Mouse (Mus musculus) kidney, postnatal 0 days (tissue): ENCODE results near the gene Sgms1. TPM values are rescaled to one million over a fixed set of nuclear protein-coding genes. Genes with fewer than 3 reads are reported as not detected.
A peak's percentile ranks its signal among the peaks of the same experiment; 100 is the strongest.

Source experiments
- ATAC-seq: fragments of 200-750 bp; cut with Nextera tagmentation; replicated peaks from 2 replicates; pipeline ENCODE4 v1.8.0; 2017; ENCODE audit warnings: low read depth, moderate number of reproducible peaks, moderate TSS enrichment, moderate library complexity; ENCODE audit not compliant: low FRiP score
- DNase-seq: peaks from one replicate; pipeline ENCODE4 v3.0.0-alpha.2; 2016; ENCODE audit warnings: low spot score
- H3K27ac ChIP-seq: fragments of 300-500 bp; sonication (generic); 2 replicates; pipeline ENCODE4 v1.5.1; 2014; ENCODE audit warnings: mild to moderate bottlenecking
- H3K27me3 ChIP-seq: fragments of 300-500 bp; sonication (generic); 2 replicates; pipeline ENCODE4 v1.6.1; 2014; ENCODE audit warnings: low read length, mixed read lengths; ENCODE audit not compliant: insufficient read depth
- H3K36me3 ChIP-seq: fragments of 300-500 bp; sonication (generic); 2 replicates; pipeline ENCODE4 v1.6.1; 2014; ENCODE audit warnings: low read length, mixed read lengths; ENCODE audit not compliant: insufficient read depth
- H3K4me1 ChIP-seq: fragments of 300-500 bp; sonication (generic); replicated peaks from 2 replicates; pipeline ENCODE4 v1.6.1; 2014; ENCODE audit warnings: antibody characterized with exemption, low read length, mixed read lengths; ENCODE audit not compliant: insufficient read depth
- H3K4me2 ChIP-seq: fragments of 300-500 bp; sonication (generic); 2 replicates; pipeline ENCODE4 v1.6.1; 2014; ENCODE audit warnings: mild to moderate bottlenecking, low read length, moderate library complexity, mixed read lengths
- H3K4me3 ChIP-seq: fragments of 300-500 bp; sonication (generic); replicated peaks from 2 replicates; pipeline ENCODE4 v1.5.1; 2014; ENCODE audit warnings: low read depth, low read length
- H3K9ac ChIP-seq: fragments of 300-500 bp; sonication (generic); 2 replicates; pipeline ENCODE4 v1.6.1; 2014; ENCODE audit warnings: low read depth, low read length
- H3K9me3 ChIP-seq: fragments of 300-500 bp; sonication (generic); replicated peaks from 2 replicates; pipeline ENCODE4 v1.6.1; 2016; ENCODE audit warnings: low read length, inconsistent platforms, mixed read lengths
- CTCF ChIP-seq: IDR thresholded peaks from 2 replicates; pipeline ENCODE4 v1.5.1; 2016; ENCODE audit warnings: antibody characterized with exemption, low read depth, mild to moderate bottlenecking, moderate library complexity
- WGBS: fragments of 180-500 bp; shearing (Covaris S2); extraction: QIAGEN DNeasy Blood & Tissue Kit; methylation state at CpG from one replicate; pipeline ENCODE4 v1.1.7; 2014; 5-methylcytosine and 5-hydroxymethylcytosine counted together
- polyA plus RNA-seq: library from polyadenylated mRNA; unstranded; fragments of >200 nt; fragmentation: Nextera tagmentation; extraction: Ambion mirVana; gene quantifications from 2 replicates; pipeline ENCODE4 v1.2.1, GENCODE M21; 2015

Gene Sgms1
- polyA plus RNA-seq, 1 experiment from 2014 or later: 42.4 TPM

DNA sequence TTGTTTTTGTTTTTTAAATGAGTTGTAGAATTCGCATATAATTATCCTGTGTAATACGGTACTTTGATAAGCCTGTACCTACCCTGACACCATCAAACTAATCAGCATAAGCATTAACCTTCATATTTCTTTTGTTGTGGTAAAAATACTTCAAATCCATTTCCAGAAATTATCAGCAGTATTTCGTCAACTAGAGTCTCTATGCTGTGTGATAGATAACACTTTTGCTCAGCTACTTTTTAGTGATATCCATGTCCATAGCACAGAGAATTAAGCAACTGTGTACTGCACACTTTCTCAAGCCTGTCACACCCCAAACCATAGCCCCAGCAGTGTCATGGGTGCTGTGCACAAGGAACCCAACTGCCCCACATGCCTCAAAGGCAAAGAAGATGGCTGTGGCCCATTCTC lies 152.3 kb downstream of the Sgms1 start:
- H3K4me2 ChIP-seq: no peak overlapping the region
- DNase-seq (no peak), ATAC-seq (no peak)
- 87% methylated on average over 3 of the region's 3 CpGs for WGBS
- H3K9me3 ChIP-seq: no peaks in the 10 kb centered on the region
- 0 out of 2 replicates have a peak, but pooled peaks cover 15% of the 10 kb centered on the region for H3K4me1 ChIP-seq
- no peak overlapping the region for H3K27ac ChIP-seq
- 0 out of 2 replicates have a peak, but pooled peaks cover 5% of the 10 kb centered on the region for H3K36me3 ChIP-seq
- no peak overlapping the region for H3K9ac ChIP-seq
- H3K4me3 ChIP-seq: no peak overlapping the region
- no peak for TF ChIP-seq CTCF
- H3K27me3 ChIP-seq: no peaks in the 10 kb centered on the region

DNA sequence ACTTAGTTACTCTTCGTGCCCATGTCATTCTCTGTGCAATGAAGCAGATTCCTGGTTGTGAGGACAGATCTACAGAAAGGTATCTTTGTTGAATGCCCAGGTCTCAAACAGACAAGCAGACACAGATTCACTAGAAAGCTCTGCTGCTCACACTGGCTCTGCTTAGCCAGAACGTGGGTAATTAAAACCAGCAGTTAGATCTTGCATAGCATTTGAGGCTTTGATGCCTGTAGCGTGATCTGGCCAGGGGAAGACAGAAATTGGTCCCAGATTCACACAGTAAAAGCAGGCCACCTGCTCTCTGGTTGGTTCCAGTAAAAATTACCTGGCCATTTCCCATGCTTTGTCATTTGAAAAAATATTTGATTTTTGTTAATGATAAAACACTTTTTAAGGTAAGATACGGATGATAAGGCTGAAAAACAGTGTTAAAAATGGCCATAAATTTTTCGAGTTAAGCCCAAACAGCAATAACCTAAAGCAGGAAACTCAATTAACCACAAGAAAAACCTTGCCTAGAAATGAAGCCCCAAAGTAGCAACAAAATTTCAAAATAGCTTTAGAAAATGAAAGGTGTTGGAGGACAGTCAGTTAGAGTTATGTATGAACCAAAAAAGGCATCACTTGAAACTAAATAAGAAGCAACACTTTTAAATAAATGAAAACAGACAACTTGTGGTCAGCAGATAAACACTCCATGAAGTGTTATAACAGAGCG lies 154.6 kb downstream of the Sgms1 start:
- ATAC-seq: no peak
- WGBS: 53% methylated on average over 6 of the region's 6 CpGs
- H3K9me3 ChIP-seq: no peaks in the 10 kb centered on the region
- H3K27ac ChIP-seq: no peak overlapping the region
- no peak overlapping the region for H3K9ac ChIP-seq
- no peak overlapping the region for H3K4me2 ChIP-seq
- no peaks in the 10 kb centered on the region for H3K27me3 ChIP-seq
- TF ChIP-seq CTCF: no peak
- DNase-seq: no peak
- 0 out of 2 replicates have a peak, but pooled peaks cover 12% of the 10 kb centered on the region for H3K4me1 ChIP-seq
- no peaks in the 10 kb centered on the region for H3K36me3 ChIP-seq
- H3K4me3 ChIP-seq: no peak overlapping the region

DNA sequence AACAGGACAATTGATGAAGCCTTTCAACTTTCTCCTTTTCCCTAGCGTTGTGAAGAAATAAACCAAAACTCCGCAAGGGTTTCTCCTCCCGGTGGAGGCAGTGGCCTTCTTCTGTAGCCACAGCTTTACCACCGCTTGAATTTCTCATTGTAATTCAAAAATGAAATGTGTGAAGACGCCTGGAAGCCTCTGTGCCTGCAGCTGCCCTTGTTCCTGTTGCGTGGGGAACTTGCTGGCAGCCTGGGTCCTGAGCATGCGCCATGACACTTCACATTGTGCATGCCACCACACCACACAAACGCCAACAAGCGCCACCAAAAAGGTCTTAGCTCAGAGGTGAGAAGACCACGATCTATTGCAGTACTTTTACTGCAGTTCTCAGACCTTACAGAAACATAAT lies 158.2 kb downstream of the Sgms1 start:
- H3K27me3 ChIP-seq: no peaks in the 10 kb centered on the region
- H3K9ac ChIP-seq: no peak overlapping the region
- no peak overlapping the region for H3K4me3 ChIP-seq
- no peak for ATAC-seq
- no peaks in the 10 kb centered on the region for H3K36me3 ChIP-seq
- H3K27ac ChIP-seq: no peak overlapping the region
- TF ChIP-seq CTCF: no peak
- no peak for DNase-seq
- WGBS: 74% methylated on average over 10 of the region's 10 CpGs
- no peaks in the 10 kb centered on the region for H3K4me1 ChIP-seq
- H3K4me2 ChIP-seq: no peak overlapping the region
- H3K9me3 ChIP-seq: no peaks in the 10 kb centered on the region

DNA sequence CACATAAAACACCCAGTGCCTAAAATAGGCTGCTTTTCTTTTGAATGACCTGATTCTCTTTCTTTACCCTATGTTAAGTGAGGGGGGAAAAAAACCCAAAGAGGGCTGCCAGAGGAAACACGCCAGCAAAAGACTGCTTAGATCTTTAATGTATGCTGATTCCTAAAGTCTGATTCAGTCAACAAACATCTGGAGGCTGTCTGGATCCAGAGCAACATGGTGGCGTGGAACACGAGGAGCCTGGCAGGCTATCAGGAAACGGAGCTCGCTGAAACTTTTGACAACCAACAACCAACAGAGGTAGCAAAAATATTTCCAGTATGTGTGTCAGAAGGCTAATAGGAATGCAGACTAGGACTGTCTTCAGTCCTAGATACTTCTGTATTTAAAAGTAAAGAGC lies 158.7 kb downstream of the Sgms1 start:
- DNase-seq (no peak), ATAC-seq (no peak)
- Histone ChIP-seq H3K4me2 (no peak overlapping the region), H3K4me1 (no peaks in the 10 kb centered on the region), H3K4me3 (no peak overlapping the region), H3K27me3 (no peaks in the 10 kb centered on the region), H3K9ac (no peak overlapping the region), H3K9me3 (no peaks in the 10 kb centered on the region), H3K36me3 (no peaks in the 10 kb centered on the region), H3K27ac (0 out of 2 replicates have a peak overlapping the region, but pooled peaks have one; percentile 1)
- 58% methylated on average over 5 of the region's 5 CpGs for WGBS
- TF ChIP-seq CTCF: no peak

DNA sequence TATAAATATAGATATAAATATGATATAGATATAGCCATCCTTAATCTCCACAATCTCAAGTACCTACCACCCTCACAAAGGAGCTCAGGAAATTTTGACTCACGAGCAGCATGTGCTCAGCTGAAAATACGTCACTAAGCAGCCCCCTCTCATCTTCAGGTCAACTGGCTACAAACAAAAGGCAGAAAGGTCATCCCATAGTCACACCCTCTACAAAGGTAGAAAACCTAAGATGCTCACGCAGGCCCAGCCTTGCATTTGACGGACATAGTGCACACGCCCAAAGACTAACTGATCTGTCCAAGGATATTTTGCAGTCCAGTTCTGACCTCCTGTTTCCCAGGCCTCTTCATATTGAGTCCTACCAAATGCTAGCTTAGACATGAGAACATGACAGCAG lies 159.2 kb downstream of the Sgms1 start:
- Histone ChIP-seq H3K27ac (no peak overlapping the region), H3K9ac (no peak overlapping the region), H3K27me3 (no peaks in the 10 kb centered on the region), H3K36me3 (no peaks in the 10 kb centered on the region), H3K4me2 (no peak overlapping the region), H3K4me1 (no peaks in the 10 kb centered on the region), H3K9me3 (no peaks in the 10 kb centered on the region), H3K4me3 (no peak overlapping the region)
- DNase-seq: no peak
- ATAC-seq: no peak
- TF ChIP-seq CTCF: no peak
- WGBS: 88% methylated on average over 5 of the region's 5 CpGs

DNA sequence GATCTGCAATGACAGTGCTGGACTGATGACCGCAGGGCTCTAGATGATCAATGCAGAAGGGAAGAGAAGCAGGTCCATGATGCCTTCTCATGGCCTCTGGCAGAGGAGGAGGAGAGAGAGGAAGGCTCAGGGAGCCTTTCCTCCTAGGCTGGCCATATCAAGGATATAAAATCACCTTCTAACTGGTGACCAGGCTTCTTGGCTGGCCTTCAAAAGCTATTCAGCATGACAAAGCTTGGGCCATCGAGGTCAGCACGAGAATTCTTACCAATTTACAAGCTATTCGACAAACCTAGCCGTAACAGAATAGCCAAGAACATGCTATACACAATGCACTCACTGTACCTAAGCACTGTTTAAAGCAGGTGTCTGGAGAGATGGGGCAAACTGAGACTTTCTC lies 159.7 kb downstream of the Sgms1 start:
- WGBS: 74% methylated on average over 5 of the region's 5 CpGs
- ATAC-seq (no peak), DNase-seq (no peak)
- Histone ChIP-seq H3K9ac (no peak overlapping the region), H3K27ac (no peak overlapping the region), H3K4me1 (no peaks in the 10 kb centered on the region), H3K27me3 (no peaks in the 10 kb centered on the region), H3K4me2 (no peak overlapping the region), H3K4me3 (no peak overlapping the region), H3K36me3 (no peaks in the 10 kb centered on the region), H3K9me3 (no peaks in the 10 kb centered on the region)
- TF ChIP-seq CTCF: no peak

DNA sequence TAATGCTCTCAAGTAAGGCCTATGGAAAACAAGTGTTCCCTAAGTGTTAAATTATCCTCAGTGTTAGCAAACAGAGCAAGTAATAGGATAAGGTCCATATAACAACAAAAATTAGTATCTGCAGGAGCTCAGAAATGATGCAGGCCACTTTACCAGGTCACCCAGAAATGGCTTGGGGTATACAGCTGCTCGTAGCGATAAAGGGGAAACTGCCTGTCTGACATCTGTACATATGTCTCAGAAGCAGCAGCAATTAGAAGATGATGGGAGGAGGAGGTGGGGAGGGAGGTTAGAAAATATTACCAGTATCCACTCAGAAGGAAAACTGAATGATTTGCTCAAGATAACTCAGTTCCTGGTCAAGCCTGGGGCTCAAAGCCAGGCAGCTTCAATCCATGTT lies 162.3 kb downstream of the Sgms1 start:
- DNase-seq (no peak), ATAC-seq (no peak)
- Histone ChIP-seq H3K27ac (no peak overlapping the region), H3K9me3 (no peaks in the 10 kb centered on the region), H3K36me3 (no peaks in the 10 kb centered on the region), H3K27me3 (no peaks in the 10 kb centered on the region), H3K4me1 (no peaks in the 10 kb centered on the region), H3K4me2 (no peak overlapping the region), H3K4me3 (no peak overlapping the region), H3K9ac (no peak overlapping the region)
- no peak for TF ChIP-seq CTCF
- WGBS: 84% methylated on average over 2 of the region's 2 CpGs
